Mouse (Mus musculus): ENCODE data around the gene Arid1b. TPM values are rescaled to one million over a fixed set of nuclear protein-coding genes. Genes with fewer than 3 reads are reported as not detected.

Gene Arid1b
- polyA plus RNA-seq, 1 experiment from 2014 or later = 2.2 TPM

- no peak overlapping the region for H3K9ac ChIP-seq (replicated peaks)
- no peak overlapping the region for H3K4me2 ChIP-seq (ENCODE audit: low read depth, low read length)
- H3K27me3 ChIP-seq (ENCODE audit: insufficient read depth, low read length) = no peaks in the 10 kb centered on the region
- no peak overlapping the region for H3K4me3 ChIP-seq (ENCODE audit: low read depth, low read length)
- ATAC-seq = no peak
- WGBS (ENCODE audit: insufficient replicate concordance) = 83% methylated on average over 7 of the region's 7 CpGs
- no peaks in the 10 kb centered on the region for H3K9me3 ChIP-seq (ENCODE audit: low read length)
- no peaks in the 10 kb centered on the region; the same call in 1 of the 2 replicates for H3K36me3 ChIP-seq (replicated peaks; ENCODE audit: insufficient read depth, low read length)
- TF ChIP-seq EP300 (IDR thresholded peaks at IDR 0.05; ENCODE audit: low read depth) (no peak), CTCF (IDR thresholded peaks at IDR 0.05; ENCODE audit: low read depth) (no peak)
- no peak for DNase-seq
- H3K27ac ChIP-seq (ENCODE audit: low read depth) = no peak overlapping the region
- H3K4me1 ChIP-seq (ENCODE audit: insufficient read depth) = peaks cover 17% of the 10 kb centered on the region; the same call in 1 of the 2 replicates
Measured at GRCm38 (mm10) chr17:5050970-5051530, 56.9 kb downstream of the Arid1b start.

GRCm38 (mm10) chr17:5052091-5052799 lies 58.1 kb downstream of the Arid1b start:
- DNase-seq = no peak
- ATAC-seq = no peak
- no peak for TF ChIP-seq EP300 (IDR thresholded peaks at IDR 0.05; ENCODE audit: low read depth)
- TF ChIP-seq CTCF (IDR thresholded peaks at IDR 0.05; ENCODE audit: low read depth) = no peak
- Histone ChIP-seq H3K4me1 (ENCODE audit: insufficient read depth) (peaks cover 20% of the 10 kb centered on the region), H3K27ac (ENCODE audit: low read depth) (no peak overlapping the region), H3K27me3 (ENCODE audit: insufficient read depth, low read length) (no peaks in the 10 kb centered on the region), H3K4me3 (ENCODE audit: low read depth, low read length) (no peak overlapping the region), H3K4me2 (ENCODE audit: low read depth, low read length) (no peak overlapping the region), H3K9ac (replicated peaks) (no peak overlapping the region), H3K9me3 (ENCODE audit: low read length) (no peaks in the 10 kb centered on the region), H3K36me3 (replicated peaks; ENCODE audit: insufficient read depth, low read length) (no peaks in the 10 kb centered on the region; the same call in 1 of the 2 replicates)
- WGBS (ENCODE audit: insufficient replicate concordance) = 80% methylated on average over 10 of the region's 10 CpGs

- H3K9me3 ChIP-seq (ENCODE audit: low read length) = no peaks in the 10 kb centered on the region
- no peak overlapping the region for H3K4me2 ChIP-seq (ENCODE audit: low read depth, low read length)
- 84% methylated on average over 4 of the region's 4 CpGs for WGBS (ENCODE audit: insufficient replicate concordance)
- no peak overlapping the region for H3K9ac ChIP-seq (replicated peaks)
- H3K4me3 ChIP-seq (ENCODE audit: low read depth, low read length) = no peak overlapping the region
- H3K27me3 ChIP-seq (ENCODE audit: insufficient read depth, low read length) = no peaks in the 10 kb centered on the region
- no peak for TF ChIP-seq EP300 (IDR thresholded peaks at IDR 0.05; ENCODE audit: low read depth)
- TF ChIP-seq CTCF (IDR thresholded peaks at IDR 0.05; ENCODE audit: low read depth) = no peak
- DNase-seq = no peak
- H3K36me3 ChIP-seq (replicated peaks; ENCODE audit: insufficient read depth, low read length) = no peaks in the 10 kb centered on the region; the same call in 1 of the 2 replicates
- no peak for ATAC-seq
- peaks cover 24% of the 10 kb centered on the region for H3K4me1 ChIP-seq (ENCODE audit: insufficient read depth)
- H3K27ac ChIP-seq (ENCODE audit: low read depth) = no peak overlapping the region
Measured at GRCm38 (mm10) chr17:5052800-5053179, 58.7 kb downstream of the Arid1b start.

- H3K27ac ChIP-seq (ENCODE audit: low read depth) = no peak overlapping the region
- ATAC-seq = no peak
- WGBS (ENCODE audit: insufficient replicate concordance) = 86% methylated on average over 16 of the region's 16 CpGs
Measured at GRCm38 (mm10) chr17:5053201-5053600, 59.1 kb downstream of the Arid1b start.

GRCm38 (mm10) chr17:5055412-5055811 lies 61.3 kb downstream of the Arid1b start:
- ATAC-seq (no peak), DNase-seq (no peak)
- WGBS (ENCODE audit: insufficient replicate concordance) = 53% methylated on average over 6 of the region's 6 CpGs
- H3K4me3 ChIP-seq (ENCODE audit: low read depth, low read length) = no peak overlapping the region
- TF ChIP-seq EP300 (IDR thresholded peaks at IDR 0.05; ENCODE audit: low read depth) (no peak), CTCF (IDR thresholded peaks at IDR 0.05; ENCODE audit: low read depth) (no peak)
- no peak overlapping the region for H3K4me2 ChIP-seq (ENCODE audit: low read depth, low read length)
- no peaks in the 10 kb centered on the region for H3K9me3 ChIP-seq (ENCODE audit: low read length)
- H3K27me3 ChIP-seq (ENCODE audit: insufficient read depth, low read length) = no peaks in the 10 kb centered on the region
- peaks cover 34% of the 10 kb centered on the region for H3K4me1 ChIP-seq (ENCODE audit: insufficient read depth)
- no peak overlapping the region for H3K9ac ChIP-seq (replicated peaks)
- no peak overlapping the region for H3K27ac ChIP-seq (ENCODE audit: low read depth)
- no peaks in the 10 kb centered on the region; the same call in 1 of the 2 replicates for H3K36me3 ChIP-seq (replicated peaks; ENCODE audit: insufficient read depth, low read length)

More at GRCm38 (mm10) chr17:5053201-5053600, 59.1 kb downstream of the Arid1b start:
- Histone ChIP-seq H3K9ac (replicated peaks) (no peak overlapping the region), H3K27me3 (ENCODE audit: insufficient read depth, low read length) (no peaks in the 10 kb centered on the region), H3K4me3 (ENCODE audit: low read depth, low read length) (no peak overlapping the region), H3K9me3 (ENCODE audit: low read length) (no peaks in the 10 kb centered on the region), H3K4me2 (ENCODE audit: low read depth, low read length) (no peak overlapping the region), H3K36me3 (replicated peaks; ENCODE audit: insufficient read depth, low read length) (no peaks in the 10 kb centered on the region; the same call in 1 of the 2 replicates), H3K4me1 (ENCODE audit: insufficient read depth) (peaks cover 26% of the 10 kb centered on the region)
- DNase-seq = no peak
- no peak for TF ChIP-seq EP300 (IDR thresholded peaks at IDR 0.05; ENCODE audit: low read depth)
- no peak for TF ChIP-seq CTCF (IDR thresholded peaks at IDR 0.05; ENCODE audit: low read depth)

- no peak for ATAC-seq
- TF ChIP-seq CTCF (IDR thresholded peaks at IDR 0.05; ENCODE audit: low read depth) (0 out of 2 replicates have a peak, but pooled peaks have one; percentile 8), EP300 (IDR thresholded peaks at IDR 0.05; ENCODE audit: low read depth) (no peak)
Measured at GRCm38 (mm10) chr17:5056654-5057053, 62.5 kb downstream of the Arid1b start.

More at GRCm38 (mm10) chr17:5056654-5057053, 62.5 kb downstream of the Arid1b start:
- H3K27ac ChIP-seq (ENCODE audit: low read depth) = no peak overlapping the region
- H3K9me3 ChIP-seq (ENCODE audit: low read length) = no peaks in the 10 kb centered on the region
- no peaks in the 10 kb centered on the region; the same call in 1 of the 2 replicates for H3K36me3 ChIP-seq (replicated peaks; ENCODE audit: insufficient read depth, low read length)
- no peak overlapping the region for H3K9ac ChIP-seq (replicated peaks)
- H3K27me3 ChIP-seq (ENCODE audit: insufficient read depth, low read length) = no peaks in the 10 kb centered on the region
- no peak overlapping the region for H3K4me2 ChIP-seq (ENCODE audit: low read depth, low read length)
- H3K4me1 ChIP-seq (ENCODE audit: insufficient read depth) = peaks cover 34% of the 10 kb centered on the region
- WGBS (ENCODE audit: insufficient replicate concordance) = 78% methylated on average over 4 of the region's 4 CpGs
- no peak for DNase-seq
- no peak overlapping the region for H3K4me3 ChIP-seq (ENCODE audit: low read depth, low read length)

Data from liver, postnatal 0 days (tissue).